Mouse (Mus musculus) lung, postnatal 0 days (tissue): ENCODE results near the gene Tnnc2. TPM values are rescaled to one million over a fixed set of nuclear protein-coding genes. Genes with fewer than 3 reads are reported as not detected.
"Not testable (repeated sequence)": the region's sequence is repeated elsewhere in the genome, so short reads cannot be mapped to it uniquely, and the experiment has no call there.

ENCODE experiments used
- ATAC-seq: fragments of 200-750 bp; cut with Nextera tagmentation; 2 replicates; pipeline ENCODE4 v1.8.0; 2017; ENCODE audit warnings: moderate library complexity
- DNase-seq: peaks from one replicate; pipeline ENCODE4 v3.0.0-alpha.2; 2016; ENCODE audit warnings: low spot score
- H3K27ac ChIP-seq: fragments of 300-500 bp; sonication (generic); 2 replicates; pipeline ENCODE4 v1.5.1; 2014; ENCODE audit warnings: antibody characterized with exemption, mild to moderate bottlenecking, low read length, mixed read lengths
- H3K27me3 ChIP-seq: fragments of 300-500 bp; sonication (generic); replicated peaks from 2 replicates; pipeline ENCODE4 v1.6.1; 2014; ENCODE audit warnings: low read length, mixed read lengths; ENCODE audit not compliant: insufficient read depth
- H3K36me3 ChIP-seq: fragments of 300-500 bp; sonication (generic); 2 replicates; pipeline ENCODE4 v1.6.1; 2014; ENCODE audit warnings: low read length, mixed read lengths; ENCODE audit not compliant: insufficient read depth
- H3K4me1 ChIP-seq: fragments of 300-500 bp; sonication (generic); 2 replicates; pipeline ENCODE4 v1.6.1; 2014; ENCODE audit warnings: antibody characterized with exemption, low read depth, low read length, mixed read lengths; ENCODE audit not compliant: insufficient read depth
- H3K4me2 ChIP-seq: fragments of 300-500 bp; sonication (generic); replicated peaks from 2 replicates; pipeline ENCODE4 v1.6.1; 2014; ENCODE audit warnings: low read depth, mild to moderate bottlenecking, low read length, moderate library complexity, mixed read lengths
- H3K4me3 ChIP-seq: fragments of 300-500 bp; sonication (generic); 2 replicates; pipeline ENCODE4 v1.5.1; 2014; ENCODE audit warnings: low read depth, low read length
- H3K9ac ChIP-seq: fragments of 300-500 bp; sonication (generic); replicated peaks from 2 replicates; pipeline ENCODE4 v1.6.1; 2014; ENCODE audit warnings: low read depth, mild to moderate bottlenecking
- H3K9me3 ChIP-seq: fragments of 300-500 bp; sonication (generic); 2 replicates; pipeline ENCODE4 v1.6.1; 2016; ENCODE audit warnings: low read length, mixed read lengths
- CTCF ChIP-seq: IDR thresholded peaks from 2 replicates; pipeline ENCODE4 v1.5.1; 2016; ENCODE audit warnings: antibody characterized with exemption, mild to moderate bottlenecking
- EP300 ChIP-seq: IDR thresholded peaks from 2 replicates; pipeline ENCODE4 v1.6.1; 2016; ENCODE audit warnings: antibody characterized with exemption, mild to moderate bottlenecking, control low read depth
- WGBS: fragments of 180-500 bp; shearing (Covaris S2); extraction: QIAGEN DNeasy Blood & Tissue Kit; methylation state at CpG from one replicate; pipeline ENCODE4 v1.1.7; 2014; 5-methylcytosine and 5-hydroxymethylcytosine counted together
- polyA plus RNA-seq: library from polyadenylated mRNA; unstranded; fragments of >200 nt; fragmentation: Nextera tagmentation; extraction: Ambion mirVana; gene quantifications from 2 replicates; pipeline ENCODE4 v1.2.1, GENCODE M21; 2015

Tnnc2 gene
- polyA plus RNA-seq, 1 experiment from 2014 or later, result 0.47 TPM

DNA sequence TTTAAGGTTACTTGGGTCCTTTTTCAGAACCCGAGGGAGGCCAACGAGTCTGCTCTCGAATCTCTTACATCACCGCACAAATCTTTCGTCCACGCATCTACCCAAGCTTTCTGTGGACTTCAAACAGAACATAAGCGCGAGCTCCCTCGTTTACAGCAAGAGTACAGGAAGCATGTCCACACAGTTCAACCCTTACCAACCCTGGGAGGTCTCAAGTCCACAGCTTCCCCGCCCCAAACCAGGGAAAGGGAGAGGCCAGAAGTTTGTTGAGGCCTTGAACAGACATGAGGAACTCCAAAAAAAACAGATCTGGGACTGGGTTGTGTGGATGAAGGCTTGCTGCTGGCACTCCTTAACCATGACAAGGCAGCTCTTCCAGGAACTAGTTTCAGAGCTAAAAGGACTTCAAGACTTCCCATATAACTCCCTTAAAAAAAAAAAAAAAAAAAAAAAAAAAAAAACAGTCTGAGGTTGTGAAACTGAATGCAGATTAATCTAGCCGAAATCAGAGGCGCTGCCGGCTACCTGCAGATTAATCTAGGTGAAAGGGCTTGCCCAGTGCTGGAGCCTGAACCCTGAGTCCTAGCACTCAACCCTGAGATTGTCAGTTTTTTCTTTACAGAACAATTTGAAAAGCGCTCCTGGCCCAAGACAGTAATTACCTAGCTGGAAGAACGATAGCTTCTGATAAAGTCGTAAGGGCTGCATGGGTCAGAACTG is 23.6 kb upstream of the Tnnc2 start:
- ATAC-seq (no peak), DNase-seq (no peak)
- Histone ChIP-seq H3K4me2 (peak overlapping the region; percentile 63), H3K27me3 (no peaks in the 10 kb centered on the region), H3K4me1 (peaks cover 4% of the 10 kb centered on the region; the same call in 1 of the 2 replicates), H3K9ac (0 out of 2 replicates have a peak overlapping the region, but pooled peaks have one; percentile 70), H3K9me3 (no peaks in the 10 kb centered on the region), H3K4me3 (no peak overlapping the region), H3K36me3 (no peaks in the 10 kb centered on the region), H3K27ac (no peak overlapping the region)
- TF ChIP-seq EP300 (no peak), CTCF (no peak)
- 81% methylated on average over 16 of the region's 16 CpGs for WGBS

DNA sequence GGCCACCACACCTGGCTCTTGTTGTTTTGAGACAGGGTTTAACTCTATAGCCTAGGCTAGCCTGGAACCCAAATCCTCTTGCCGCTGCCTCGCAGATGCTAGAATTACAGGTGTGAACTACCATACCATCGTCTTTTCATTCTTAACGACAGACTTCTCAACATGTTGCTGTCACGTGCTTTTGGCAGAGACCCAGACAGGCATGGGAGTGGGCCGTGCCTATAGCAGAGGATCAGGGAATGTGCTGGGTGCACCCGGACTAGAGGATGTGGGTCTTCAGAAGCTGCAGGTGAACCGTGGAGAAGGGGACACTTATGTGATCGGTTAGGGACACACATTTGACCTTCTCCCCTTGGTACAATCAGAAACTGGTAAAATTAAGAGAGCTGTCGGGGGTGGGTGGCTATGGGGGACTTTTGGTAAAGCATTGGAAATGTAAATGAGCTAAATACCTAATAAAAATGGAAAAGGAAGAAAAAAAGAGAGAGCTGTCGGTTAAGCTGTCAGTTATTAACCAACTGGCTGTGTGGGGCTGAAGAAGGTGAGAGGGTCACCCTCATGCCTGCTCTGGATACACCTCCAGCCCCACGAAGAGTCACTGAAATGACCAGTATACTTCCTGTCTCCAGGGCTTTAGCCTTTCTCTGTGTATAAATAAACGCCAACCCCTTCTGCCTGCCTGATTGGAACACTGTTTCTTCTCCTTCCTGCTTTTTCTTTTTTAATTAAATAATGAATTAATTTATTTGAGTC is 20.7 kb upstream of the Tnnc2 start:
- 84% methylated on average over 13 of the region's 13 CpGs for WGBS
- H3K9me3 ChIP-seq, result no peaks in the 10 kb centered on the region
- H3K36me3 ChIP-seq, result peaks cover 3% of the 10 kb centered on the region; the same call in 1 of the 2 replicates
- no peak overlapping the region for H3K4me2 ChIP-seq
- H3K9ac ChIP-seq, result no peak overlapping the region
- no peak for TF ChIP-seq EP300
- no peak for TF ChIP-seq CTCF
- DNase-seq (no peak), ATAC-seq (no peak)
- H3K27me3 ChIP-seq, result no peaks in the 10 kb centered on the region
- no peak overlapping the region for H3K27ac ChIP-seq
- H3K4me1 ChIP-seq, result peaks cover 4% of the 10 kb centered on the region; the same call in 1 of the 2 replicates
- H3K4me3 ChIP-seq, result no peak overlapping the region

- H3K36me3 ChIP-seq, H3K9me3 ChIP-seq, H3K27ac ChIP-seq, ATAC-seq, H3K4me2 ChIP-seq, H3K27me3 ChIP-seq, H3K4me1 ChIP-seq, H3K4me3 ChIP-seq, H3K9ac ChIP-seq: not testable (repeated sequence)
- DNase-seq, result peak; percentile 71
- peak; percentile 55 for TF ChIP-seq CTCF
- 73% methylated on average over 6 of the region's 6 CpGs for WGBS
Measured at GRCm38 (mm10) chr2:164798554-164798953, 18.8 kb upstream of the Tnnc2 start.

DNA sequence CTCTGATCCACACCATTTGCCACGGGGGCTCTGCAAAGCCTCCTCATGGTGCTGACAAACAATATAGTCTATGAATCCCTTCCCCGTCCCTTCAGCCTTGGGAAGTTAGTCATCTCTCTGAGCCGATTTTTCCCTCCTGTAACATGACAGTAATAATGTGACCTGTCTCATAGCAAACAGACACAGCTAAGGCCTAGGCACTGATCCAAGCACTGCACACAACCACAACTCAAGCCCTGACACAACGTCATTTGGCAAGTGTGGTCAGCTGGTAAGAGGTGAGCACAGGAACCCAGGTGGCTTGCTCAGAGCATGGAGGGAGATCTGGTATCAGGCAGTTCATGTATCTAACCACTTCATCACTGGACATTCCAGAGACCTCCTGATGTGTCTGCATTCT is 16.1 kb upstream of the Tnnc2 start:
- ATAC-seq, result no peak
- peaks cover 24% of the 10 kb centered on the region; the same call in 1 of the 2 replicates for H3K36me3 ChIP-seq
- no peaks in the 10 kb centered on the region for H3K9me3 ChIP-seq
- DNase-seq, result no peak
- H3K4me1 ChIP-seq, result no peaks in the 10 kb centered on the region
- no peaks in the 10 kb centered on the region for H3K27me3 ChIP-seq
- no peak overlapping the region for H3K4me3 ChIP-seq
- no peak overlapping the region for H3K4me2 ChIP-seq
- TF ChIP-seq CTCF, result no peak
- TF ChIP-seq EP300, result no peak
- no peak overlapping the region for H3K27ac ChIP-seq
- 67% methylated on average over 4 of the region's 4 CpGs for WGBS
- no peak overlapping the region for H3K9ac ChIP-seq

GRCm38 (mm10) chr2:164794293-164794692 is 14.5 kb upstream of the Tnnc2 start:
- peak; percentile 72 for ATAC-seq
- H3K27ac ChIP-seq, result no peak overlapping the region
- no peaks in the 10 kb centered on the region for H3K4me1 ChIP-seq
- WGBS, result 24% methylated on average over 5 of the region's 5 CpGs
- peaks cover 24% of the 10 kb centered on the region; the same call in 1 of the 2 replicates for H3K36me3 ChIP-seq
- H3K27me3 ChIP-seq, result no peaks in the 10 kb centered on the region
- TF ChIP-seq EP300 (no peak), CTCF (peak; percentile 93)
- H3K9ac ChIP-seq, result no peak overlapping the region
- H3K4me2 ChIP-seq, result no peak overlapping the region
- DNase-seq, result peak; percentile 92
- H3K4me3 ChIP-seq, result no peak overlapping the region
- no peaks in the 10 kb centered on the region for H3K9me3 ChIP-seq

GRCm38 (mm10) chr2:164793772-164794171 is 14.0 kb upstream of the Tnnc2 start:
- no peak overlapping the region for H3K9ac ChIP-seq
- H3K4me1 ChIP-seq, result no peaks in the 10 kb centered on the region
- H3K4me3 ChIP-seq, result no peak overlapping the region
- H3K4me2 ChIP-seq, result no peak overlapping the region
- DNase-seq (peak; percentile 41), ATAC-seq (no peak)
- peaks cover 24% of the 10 kb centered on the region; the same call in 1 of the 2 replicates for H3K36me3 ChIP-seq
- H3K9me3 ChIP-seq, result no peaks in the 10 kb centered on the region
- TF ChIP-seq CTCF (0 out of 2 replicates have a peak, but pooled peaks have one; percentile 24), EP300 (no peak)
- WGBS, result 89% methylated on average over 2 of the region's 2 CpGs
- peak overlapping the region; percentile 3; the same call in 1 of the 2 replicates for H3K27ac ChIP-seq
- H3K27me3 ChIP-seq, result no peaks in the 10 kb centered on the region
